Mouse (Mus musculus): Measurements from ENCODE around the gene Ubl3.

DNA sequence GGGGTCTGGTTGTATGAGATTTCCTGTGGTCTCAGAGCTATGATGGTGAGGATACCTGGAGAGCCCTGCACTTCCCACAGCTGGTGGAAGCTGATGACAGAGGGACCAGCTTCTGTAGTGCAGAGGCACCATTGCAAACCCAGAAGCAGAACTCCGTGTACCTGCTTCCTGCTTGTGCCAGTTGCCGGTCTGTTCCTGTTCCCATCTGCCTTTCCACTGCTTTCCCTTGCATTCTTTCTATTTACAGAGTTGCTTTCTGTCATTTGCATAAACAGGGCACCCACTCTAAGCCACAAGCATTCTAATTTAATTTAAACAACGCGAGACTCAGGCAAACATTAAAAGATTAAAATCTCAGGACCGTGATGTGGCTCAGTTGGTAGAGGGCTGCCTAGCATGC is 53.0 kb downstream of the Ubl3 start:
- TF ChIP-seq POLR2A (IDR thresholded peaks at IDR 0.05; ENCODE audit: insufficient read depth, low read depth, low read length) (no peak), CTCF (IDR thresholded peaks at IDR 0.05) (no peak)

Data from heart, adult 2 months (tissue).